Mouse (Mus musculus): Measurements from ENCODE around the gene Clk4. TPM values are rescaled to one million over a fixed set of nuclear protein-coding genes. Genes with fewer than 3 reads are reported as not detected.

The Clk4 gene
- total RNA-seq, 2 experiments from 2014 or later, result 111 to 122 TPM

DNA sequence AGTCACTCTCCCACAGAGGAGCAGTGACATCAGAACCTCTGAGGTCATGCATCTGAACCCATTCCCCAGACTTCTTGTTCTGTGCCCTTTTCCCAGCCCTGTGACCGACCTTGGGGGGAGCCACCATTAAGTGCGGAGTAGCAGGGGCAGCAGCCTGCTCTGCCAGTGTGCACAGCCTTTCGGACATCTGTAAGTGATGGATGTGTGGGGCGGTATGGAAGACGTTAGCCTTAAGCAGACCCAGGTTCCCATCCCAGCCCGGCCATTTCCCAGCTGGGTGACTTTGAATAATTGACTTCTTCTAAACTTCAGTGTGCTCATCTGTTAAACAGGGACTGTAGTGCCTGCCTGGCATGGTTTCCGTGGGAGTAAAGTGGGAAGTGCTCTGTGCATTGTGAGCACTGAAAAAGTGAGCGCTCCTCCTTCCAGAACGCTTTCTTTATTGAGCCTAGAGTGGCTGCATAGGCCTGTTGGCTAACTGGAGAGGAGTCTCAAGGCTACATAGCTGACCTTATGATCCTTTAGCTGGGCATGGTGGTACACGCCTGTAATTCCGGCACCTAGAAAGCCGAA, 42.5 kb downstream of the Clk4 start:
- no peak for DNase-seq (ENCODE audit: low spot score in 2 of 2)

DNA sequence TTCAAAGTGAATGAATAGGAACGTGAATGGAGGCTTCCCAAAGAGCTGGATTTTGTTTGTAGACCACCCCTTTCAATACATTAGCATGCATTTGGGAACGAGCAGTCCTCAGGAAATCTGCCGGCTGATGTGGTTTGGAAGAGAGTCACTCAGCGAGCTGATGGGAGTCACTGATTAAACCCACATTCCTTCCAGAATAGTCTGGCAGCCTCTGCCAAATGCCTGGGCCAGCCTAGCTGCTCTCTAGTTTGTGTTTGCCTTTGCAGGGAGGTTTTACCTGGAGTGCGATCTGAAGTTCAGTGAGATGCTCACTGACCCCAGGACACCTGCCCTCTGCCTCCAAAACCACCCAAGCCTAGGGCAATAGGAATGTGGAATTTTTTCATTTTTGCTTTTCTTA, 46.8 kb downstream of the Clk4 start:
- DNase-seq (ENCODE audit: low spot score in 2 of 2), result peak in 1 of 2 experiments; percentile 28

DNA sequence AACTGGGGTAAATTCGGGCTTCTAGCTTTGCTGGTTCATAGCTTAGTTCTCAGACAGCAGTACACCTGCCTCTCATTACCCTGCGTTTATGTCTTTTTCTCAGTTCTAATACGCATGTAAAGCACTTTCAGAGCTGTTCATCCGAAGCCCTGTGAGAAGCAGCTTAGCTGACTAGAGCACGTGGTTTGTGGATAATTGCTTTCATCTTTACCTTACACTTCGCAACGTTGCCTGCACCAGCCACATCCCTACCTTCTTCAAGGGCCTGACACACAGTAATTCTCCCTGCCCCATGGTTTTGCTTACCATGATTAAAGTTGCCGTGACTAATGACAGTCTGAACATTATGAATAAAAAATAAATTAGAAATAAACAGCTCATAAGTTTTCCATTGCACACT, 50.3 kb downstream of the Clk4 start:
- no peak for DNase-seq (ENCODE audit: low spot score in 2 of 2)

GRCm38 (mm10) chr11:51315991-51316810, 54.7 kb downstream of the Clk4 start:
- DNase-seq (ENCODE audit: low spot score in 2 of 2), result no peak

DNA sequence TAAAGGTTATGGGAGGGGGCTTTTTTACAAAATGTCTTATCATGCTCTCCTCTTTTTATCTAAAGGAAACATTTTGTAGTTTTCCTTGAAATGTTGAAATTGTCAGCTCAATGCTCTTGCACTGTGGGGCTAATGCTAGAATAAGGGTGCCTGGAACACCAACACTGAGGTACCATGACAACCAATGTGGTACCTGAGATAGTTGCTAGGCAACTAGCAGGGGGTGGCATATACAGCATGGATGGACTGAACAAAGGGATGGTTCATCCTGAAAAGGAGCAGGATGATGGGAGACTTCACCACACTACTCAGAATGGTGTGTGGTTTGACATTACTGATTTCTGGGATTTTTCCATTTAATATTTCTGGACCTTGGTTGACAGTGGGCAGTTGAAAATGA, 59.1 kb downstream of the Clk4 start:
- no peak for DNase-seq (ENCODE audit: low spot score in 2 of 2)

- peak in 1 of 2 experiments; percentile 41 for DNase-seq (ENCODE audit: low spot score in 2 of 2)
These were observed 65.4 kb downstream of the Clk4 start for GRCm38 (mm10) chr11:51326908-51327307.

DNA sequence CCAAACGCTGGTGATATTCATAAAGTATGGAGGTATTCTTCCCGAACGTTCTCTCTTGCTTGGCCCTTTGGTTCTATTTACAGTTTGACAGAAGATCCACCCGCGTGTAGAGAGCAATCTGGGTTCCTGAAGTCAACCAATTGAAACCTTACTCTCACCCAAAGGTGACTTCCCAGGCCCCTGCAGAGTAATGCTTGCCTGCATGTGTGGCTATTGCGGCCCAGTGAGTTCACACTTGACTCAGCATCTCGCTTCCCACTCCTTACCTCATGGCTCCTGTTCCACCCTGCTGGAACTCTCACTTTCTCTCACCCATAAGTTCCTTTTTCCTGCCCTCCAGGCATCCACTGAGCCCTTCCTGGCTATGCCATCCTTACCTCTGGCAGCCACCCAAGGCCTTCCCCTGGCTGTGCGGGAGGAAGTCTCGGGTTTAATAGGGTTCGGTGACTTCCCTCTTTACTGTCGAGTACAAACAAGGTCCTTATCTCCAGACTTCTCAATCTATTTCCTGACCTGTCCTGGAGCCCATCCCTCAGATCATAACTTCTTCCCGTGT, 66.9 kb downstream of the Clk4 start:
- peak in 1 of 2 experiments; percentile 37 for DNase-seq (ENCODE audit: low spot score in 2 of 2)

GRCm38 (mm10) chr11:51329837-51330714, 68.5 kb downstream of the Clk4 start:
- no peak for DNase-seq (ENCODE audit: low spot score in 2 of 2)

Other genes with a start within 250 kb of the Clk4 start
- gene Olfr54, start 247.5 kb upstream of the Clk4 start, total RNA-seq (2021), result not detected
- gene Olfr1375, start 213.6 kb upstream of the Clk4 start, total RNA-seq (2021), result not detected
- gene Zfp354a, start 202.5 kb upstream of the Clk4 start, total RNA-seq (2021), result 10 to 100 TPM in 1 of 2 experiments, 1 to 10 TPM in 1; 9.0 to 10.0 TPM
- gene Gm12569, start 41.3 kb upstream of the Clk4 start, total RNA-seq (2021), result not detected
- not detected for gene BC049762, start 1.3 kb downstream of the Clk4 start, total RNA-seq (2021)
- 1 to 10 TPM; 9.0 to 9.9 TPM for gene Col23a1, start 28.2 kb downstream of the Clk4 start, total RNA-seq (2021)

Measured in layer of hippocampus, postnatal 10 days (tissue).